Mouse (Mus musculus) erythroblast, adult 5-6 weeks (primary cell): ENCODE measurements around the gene Siglecf. TPM values are rescaled to one million over a fixed set of nuclear protein-coding genes. Genes with fewer than 3 reads are reported as not detected.

Source experiments
- ATAC-seq: replicated peaks from 2 replicates; pipeline ENCODE4 v1.8.0; 2016; ENCODE audit warnings: moderate number of reproducible peaks, mild to moderate bottlenecking, moderate TSS enrichment, inconsistent platforms; ENCODE audit not compliant: poor library complexity, low FRiP score, severe bottlenecking
- total RNA-seq, 2 experiments: library from RNA; stranded (forward) in 1 of 2; stranded (reverse) in 1 of 2; fragments of 150-400 nt in 1 of 2; fragments of 200-764, 138-1000 nt in 1 of 2; gene quantifications; 2 replicates each; pipeline versions ENCODE4 v1.2.3 to v1.2.4; 2015 to 2017; ENCODE audit warnings: low replicate concordance in 2 of 2

The Siglecf gene
- total RNA-seq, 2 experiments from 2014 or later = 2.3 to 6.6 TPM

GRCm38 (mm10) chr7:43361442-43361841, 10.3 kb downstream of the Siglecf start:
- ATAC-seq = no peak

DNA sequence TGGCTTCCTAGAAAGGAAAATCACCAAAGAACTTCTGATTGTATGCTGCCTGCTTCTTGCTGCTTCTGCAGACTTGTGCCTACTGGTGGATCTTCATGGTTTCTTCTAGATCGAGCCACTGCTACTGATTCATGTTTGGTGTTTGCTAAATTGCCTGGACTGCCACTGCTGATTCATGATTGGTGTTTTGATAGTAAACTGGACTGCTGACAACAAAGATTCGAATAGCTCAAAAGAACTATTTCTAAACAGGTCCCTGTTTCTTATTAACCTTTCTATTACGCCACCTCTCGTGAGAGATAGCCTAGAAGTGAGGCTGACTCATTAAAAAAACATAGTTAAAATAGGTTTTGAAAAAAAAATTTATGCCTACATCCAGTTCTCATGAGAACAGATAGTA, 10.9 kb downstream of the Siglecf start:
- ATAC-seq = no peak

- ATAC-seq = no peak
Observed at GRCm38 (mm10) chr7:43378226-43378625, 27.1 kb downstream of the Siglecf start.

GRCm38 (mm10) chr7:43392349-43393121, 41.4 kb downstream of the Siglecf start:
- ATAC-seq = no peak

DNA sequence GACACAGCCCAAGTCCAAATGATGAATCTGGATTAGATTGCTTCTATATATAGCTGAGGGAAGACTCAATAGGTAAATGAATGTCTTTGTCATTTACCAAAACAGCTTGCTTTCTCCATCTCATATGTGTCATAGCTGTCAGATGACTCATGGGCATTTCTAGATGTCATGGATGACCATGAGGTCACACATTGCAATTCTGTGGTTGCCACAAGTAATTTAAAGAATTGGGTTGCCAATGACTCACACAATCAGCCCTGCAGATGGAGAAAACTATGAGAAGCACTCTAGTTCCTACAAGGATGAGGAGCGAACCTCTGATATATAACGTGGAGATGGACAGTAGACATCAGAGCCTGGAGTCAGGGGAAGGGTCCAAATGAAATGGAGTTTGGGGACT, 48.4 kb downstream of the Siglecf start:
- ATAC-seq = no peak

DNA sequence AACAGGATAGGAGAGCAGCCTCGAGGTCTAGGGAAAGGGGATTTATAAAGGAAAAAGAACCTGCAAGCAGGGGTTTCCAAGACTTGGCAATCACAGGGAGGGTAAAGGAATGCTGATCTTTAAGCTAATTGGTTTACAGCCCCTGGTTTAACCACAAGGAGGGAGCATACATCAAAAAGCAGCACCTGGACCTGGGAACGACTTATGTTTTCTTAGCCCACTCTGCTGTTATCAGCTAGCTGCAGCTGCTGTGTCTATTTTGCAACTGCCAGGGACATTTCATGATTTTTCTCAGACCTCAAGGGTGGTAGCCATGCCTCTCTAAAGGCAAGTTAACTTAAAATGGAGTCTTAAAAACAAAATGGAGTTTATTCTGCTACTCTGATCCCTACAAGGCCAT, 51.6 kb downstream of the Siglecf start:
- ATAC-seq = no peak

DNA sequence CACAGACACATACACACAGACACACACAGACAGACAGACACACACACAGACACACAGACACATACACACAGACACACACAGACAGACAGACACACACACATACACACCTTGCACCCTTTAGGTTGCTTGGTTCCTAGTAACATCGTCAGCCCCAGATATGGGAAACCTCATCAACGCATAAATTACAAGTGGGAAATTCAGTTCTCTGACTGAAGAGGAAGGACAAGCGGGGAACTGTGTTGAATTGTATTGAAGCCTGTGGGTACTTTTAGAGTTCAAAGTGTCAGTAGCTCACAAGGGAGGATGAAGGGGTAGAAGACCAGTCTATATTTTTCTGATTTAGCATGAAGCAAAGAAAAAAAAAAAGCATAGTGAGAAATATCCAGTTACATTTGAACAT, 56.4 kb downstream of the Siglecf start:
- ATAC-seq = no peak

- ATAC-seq = no peak
Observed at GRCm38 (mm10) chr7:43408131-43408553, 57.0 kb downstream of the Siglecf start, which contains the start of gene Siglecg. Gene Siglecg (plus strand): TSS chr7:43408204.

GRCm38 (mm10) chr7:43409084-43409483, 57.9 kb downstream of the Siglecf start:
- ATAC-seq = no peak

Other genes with a start within 250 kb of the Siglecf start
- not detected in 2 replicates for gene Zfp936, start 237.1 kb upstream of the Siglecf start, total RNA-seq (2015; ENCODE audit: low replicate concordance)
- not detected in 2 replicates for gene Zfp936, start 237.1 kb upstream of the Siglecf start, total RNA-seq (2017; ENCODE audit: low replicate concordance)
- gene Zfp715, start 38.0 kb upstream of the Siglecf start, total RNA-seq (2015; ENCODE audit: low replicate concordance) = 8.2 and 11.7 TPM in 2 replicates
- gene Zfp715, start 38.0 kb upstream of the Siglecf start, total RNA-seq (2017; ENCODE audit: low replicate concordance) = 2.6 and 3.0 TPM in 2 replicates
- gene Siglecg, start 56.9 kb downstream of the Siglecf start, total RNA-seq (2015; ENCODE audit: low replicate concordance) = 7.7 and 37.9 TPM in 2 replicates
- 5.2 and 10.9 TPM in 2 replicates for gene Siglecg, start 56.9 kb downstream of the Siglecf start, total RNA-seq (2017; ENCODE audit: low replicate concordance)
- 0.63 TPM in 1 of 2 replicates, not detected in the other for gene Lim2, start 76.3 kb downstream of the Siglecf start, total RNA-seq (2015; ENCODE audit: low replicate concordance)
- not detected in 2 replicates for gene Lim2, start 76.3 kb downstream of the Siglecf start, total RNA-seq (2017; ENCODE audit: low replicate concordance)
- gene Nkg7, start 85.7 kb downstream of the Siglecf start, total RNA-seq (2015; ENCODE audit: low replicate concordance) = 157 and 163 TPM in 2 replicates
- 21.2 and 38.3 TPM in 2 replicates for gene Nkg7, start 85.7 kb downstream of the Siglecf start, total RNA-seq (2017; ENCODE audit: low replicate concordance)
- not detected in 2 replicates for gene Cldnd2, start 89.4 kb downstream of the Siglecf start, total RNA-seq (2015; ENCODE audit: low replicate concordance)
- not detected in 2 replicates for gene Cldnd2, start 89.4 kb downstream of the Siglecf start, total RNA-seq (2017; ENCODE audit: low replicate concordance)
- gene Etfb, start 92.7 kb downstream of the Siglecf start, total RNA-seq (2015; ENCODE audit: low replicate concordance) = 38.8 and 72.3 TPM in 2 replicates
- gene Etfb, start 92.7 kb downstream of the Siglecf start, total RNA-seq (2017; ENCODE audit: low replicate concordance) = 73.2 and 98.0 TPM in 2 replicates
- gene Gm45233, start 92.8 kb downstream of the Siglecf start, total RNA-seq (2015; ENCODE audit: low replicate concordance) = not detected in 2 replicates
- gene Gm45233, start 92.8 kb downstream of the Siglecf start, total RNA-seq (2017; ENCODE audit: low replicate concordance) = not detected in 2 replicates
- 2.5 and 3.7 TPM in 2 replicates for gene Vsig10l, start 111.8 kb downstream of the Siglecf start, total RNA-seq (2015; ENCODE audit: low replicate concordance)
- gene Vsig10l, start 111.8 kb downstream of the Siglecf start, total RNA-seq (2017; ENCODE audit: low replicate concordance) = 1.3 and 1.4 TPM in 2 replicates
- gene Iglon5, start 138.7 kb downstream of the Siglecf start, total RNA-seq (2015; ENCODE audit: low replicate concordance) = not detected in 2 replicates
- gene Iglon5, start 138.7 kb downstream of the Siglecf start, total RNA-seq (2017; ENCODE audit: low replicate concordance) = not detected in 2 replicates
- not detected in 2 replicates for gene 4931406B18Rik, start 154.6 kb downstream of the Siglecf start, total RNA-seq (2015; ENCODE audit: low replicate concordance)
- not detected in 2 replicates for gene 4931406B18Rik, start 154.6 kb downstream of the Siglecf start, total RNA-seq (2017; ENCODE audit: low replicate concordance)
- gene Cd33, start 193.1 kb downstream of the Siglecf start, total RNA-seq (2015; ENCODE audit: low replicate concordance) = 20.8 and 23.8 TPM in 2 replicates
- 9.1 and 12.0 TPM in 2 replicates for gene Cd33, start 193.1 kb downstream of the Siglecf start, total RNA-seq (2017; ENCODE audit: low replicate concordance)
- gene Zfp658, start 210.9 kb downstream of the Siglecf start, total RNA-seq (2015; ENCODE audit: low replicate concordance) = 0.84 TPM in 1 of 2 replicates, not detected in the other
- 0.70 TPM in 1 of 2 replicates, not detected in the other for gene Zfp658, start 210.9 kb downstream of the Siglecf start, total RNA-seq (2017; ENCODE audit: low replicate concordance)
- 0.19 and 4.6 TPM in 2 replicates for gene Zfp719, start 228.3 kb downstream of the Siglecf start, total RNA-seq (2015; ENCODE audit: low replicate concordance)
- 1.1 and 2.2 TPM in 2 replicates for gene Zfp719, start 228.3 kb downstream of the Siglecf start, total RNA-seq (2017; ENCODE audit: low replicate concordance)